Mouse (Mus musculus) thymus, postnatal 36 days (tissue): ENCODE data around the gene Fam217b.

Experiments
- DNase-seq, 2 experiments: peaks; one replicate each; pipeline ENCODE4 v3.0.0; 2022; ENCODE audit warnings: mixed read lengths in 2 of 2

Gene Fam217b

DNA sequence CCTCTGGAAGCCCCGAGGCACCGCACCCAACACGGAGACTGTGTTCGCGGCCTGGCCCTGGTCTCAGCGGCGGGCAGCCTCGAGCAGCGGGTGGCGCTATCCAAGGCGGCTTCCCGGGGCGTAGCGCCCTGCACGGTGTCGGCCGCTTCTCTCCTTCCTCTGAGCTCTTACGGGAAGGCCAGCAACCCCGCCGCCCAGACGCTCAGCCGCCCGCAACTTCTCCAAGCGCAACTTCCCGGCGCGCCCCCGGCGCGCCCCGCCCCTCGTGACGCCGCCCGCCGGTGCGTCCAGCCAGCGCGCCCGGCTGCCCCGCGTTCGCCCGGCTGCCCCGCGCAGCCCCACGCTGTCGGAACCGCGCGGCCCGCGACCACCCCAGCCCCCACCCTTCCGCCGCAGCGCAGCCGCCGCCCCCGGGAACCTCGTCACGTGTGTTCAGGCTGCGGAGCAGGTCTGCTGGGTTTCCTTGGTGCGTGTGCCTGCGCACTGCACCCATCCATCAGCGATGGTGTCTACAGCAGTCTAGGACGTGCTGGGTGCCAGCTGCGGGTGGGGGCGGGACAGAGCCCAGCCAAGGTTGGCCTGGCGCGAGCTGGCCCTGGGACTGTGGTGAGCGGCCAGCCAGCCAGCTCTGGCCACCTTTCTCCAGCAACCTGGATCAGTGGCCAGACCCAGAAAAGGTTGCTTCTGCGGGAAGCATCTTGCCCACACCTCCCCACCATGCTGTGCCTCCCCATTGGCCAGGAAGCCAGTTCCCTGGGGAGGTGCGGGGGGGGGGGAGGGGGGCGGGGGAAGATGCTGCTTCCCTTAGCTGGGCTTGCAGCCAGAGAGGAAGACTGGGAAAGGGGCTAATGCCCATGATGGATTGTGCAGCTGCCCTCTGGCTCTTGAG, at the start of gene Fam217b, which contains the start of gene Ppp1r3d:
TSS of gene Fam217b (plus strand) at position 264 of the 889 bp plus-strand sequence.
TSS of gene Ppp1r3d (minus strand) at position 212 of the 889 bp plus-strand sequence.
- no peak for DNase-seq

DNA sequence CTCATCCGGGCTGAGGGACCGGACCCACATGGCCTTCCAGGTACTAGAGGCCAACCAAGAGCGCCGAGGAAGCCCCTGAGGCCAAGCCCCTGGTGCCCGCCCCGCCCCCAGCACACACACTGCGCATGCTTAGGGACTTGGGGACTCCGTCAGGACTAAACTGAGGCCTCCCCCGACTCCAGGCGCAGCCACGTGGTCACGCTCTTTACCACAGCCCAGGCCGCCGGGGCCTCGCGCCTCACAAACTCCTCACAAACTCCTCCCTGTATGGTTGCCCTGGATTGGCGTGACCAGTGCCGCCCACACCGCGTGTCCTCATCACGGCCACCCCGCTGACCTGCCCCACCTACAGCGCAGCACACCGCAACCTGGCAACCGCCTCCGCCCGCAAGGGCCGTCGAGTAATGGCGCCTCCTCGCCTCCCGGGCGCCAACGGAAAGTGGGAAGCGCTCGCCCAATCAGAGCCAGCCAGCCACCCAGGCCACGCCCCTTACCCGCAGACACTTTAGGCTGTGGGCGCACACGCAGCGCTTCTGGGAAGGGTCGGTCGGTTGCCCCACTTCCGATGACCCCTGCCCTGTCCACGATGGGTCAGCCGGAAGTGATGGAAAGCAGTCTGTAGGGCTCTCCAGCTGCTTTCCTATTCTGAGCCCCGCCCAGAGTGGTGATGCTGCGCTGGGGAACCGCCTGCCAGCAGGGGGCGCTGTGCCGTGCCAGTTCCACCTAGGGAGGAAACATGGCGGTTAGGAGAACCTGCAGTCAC, 7.1 kb upstream of the Fam217b start, which contains the start of gene Sycp2:
TSS of gene Sycp2 (minus strand) at position 633 of the 763 bp plus-strand sequence.
- no peak for DNase-seq

DNA sequence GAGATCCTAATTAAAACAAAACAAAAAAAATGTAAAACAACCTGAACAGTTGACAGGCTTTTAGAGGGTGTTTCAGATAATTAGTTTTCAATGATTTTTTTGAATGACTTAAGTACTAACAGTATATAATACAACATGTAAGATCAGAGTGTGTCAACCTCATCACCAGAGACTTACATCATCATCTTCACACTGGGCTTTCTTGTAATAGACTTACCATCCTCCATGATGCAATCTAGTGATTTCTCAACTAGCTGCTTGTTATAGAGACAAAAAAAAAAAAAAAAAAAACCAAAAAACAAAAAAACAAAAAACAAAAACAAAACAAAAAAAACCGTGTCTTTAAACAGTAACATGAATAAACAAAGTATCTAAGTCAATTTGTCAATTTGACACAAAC, 5.3 kb upstream of the Fam217b start:
- DNase-seq: no peak

- no peak for DNase-seq
Observed at GRCm38 (mm10) chr2:178410286-178410685, 4.0 kb upstream of the Fam217b start.

- no peak for DNase-seq
Observed at GRCm38 (mm10) chr2:178412598-178412997, 1.7 kb upstream of the Fam217b start.

- no peak for DNase-seq
Observed at GRCm38 (mm10) chr2:178413081-178413480, 1.2 kb upstream of the Fam217b start.

- DNase-seq: no peak
Observed at GRCm38 (mm10) chr2:178413481-178414260, 653 bp upstream of the Fam217b start.

DNA sequence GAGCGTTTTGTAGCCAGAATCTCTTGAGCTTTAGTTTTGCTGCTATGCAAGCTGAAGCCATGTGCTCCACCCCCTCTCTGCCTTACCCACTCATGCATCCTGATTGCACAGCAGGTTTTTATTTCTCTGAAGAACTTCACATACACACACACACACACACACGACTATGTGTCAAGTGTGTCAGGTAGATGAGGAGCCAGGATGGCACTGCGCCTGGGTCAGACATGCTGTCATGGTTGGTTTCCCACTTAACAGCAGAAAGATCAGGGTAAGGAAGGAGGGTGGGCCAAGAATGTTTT, 775 bp downstream of the Fam217b start:
- no peak for DNase-seq

DNA sequence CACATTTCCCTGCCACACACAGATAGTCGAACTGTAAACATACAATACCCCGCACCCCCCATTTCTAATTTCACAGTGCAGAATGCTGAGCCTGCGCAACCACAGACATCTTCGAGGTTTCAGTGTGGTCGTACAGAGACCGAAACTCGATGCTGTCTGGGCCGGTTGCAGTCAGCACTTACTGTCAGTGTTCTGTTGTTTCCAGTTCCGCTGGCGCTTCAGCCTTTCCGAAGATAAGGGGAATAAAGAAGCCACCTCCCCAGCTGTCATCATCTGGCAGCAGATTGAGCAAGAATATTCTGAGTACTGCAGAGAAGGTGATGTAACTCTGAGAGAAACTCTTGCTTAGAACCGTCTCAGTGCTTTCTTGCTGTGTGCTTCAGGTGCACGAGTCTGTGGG, 2.1 kb downstream of the Fam217b start:
- DNase-seq: no peak

DNA sequence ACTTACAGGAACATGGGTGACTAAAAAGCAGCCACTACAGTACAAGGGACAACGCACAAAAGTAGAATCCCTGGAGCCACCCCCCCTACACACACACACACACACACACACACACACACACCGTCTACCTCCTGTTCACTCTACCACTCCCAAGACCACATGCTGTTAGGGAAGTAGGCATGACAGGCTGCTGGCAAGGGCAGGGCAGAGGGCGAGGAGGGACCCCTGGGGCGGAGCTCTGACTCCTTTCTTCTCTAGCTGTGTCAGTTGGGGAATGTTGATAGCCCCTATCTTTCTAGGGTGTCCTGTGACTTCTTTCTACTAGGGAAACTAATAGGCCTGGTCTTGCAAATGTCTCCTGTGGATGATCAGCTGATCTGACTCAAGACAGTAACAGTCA, 2.6 kb downstream of the Fam217b start:
- no peak for DNase-seq

GRCm38 (mm10) chr2:178420576-178420975, 6.3 kb downstream of the Fam217b start:
- no peak for DNase-seq

GRCm38 (mm10) chr2:178421603-178422002, 7.3 kb downstream of the Fam217b start:
- DNase-seq: no peak

DNA sequence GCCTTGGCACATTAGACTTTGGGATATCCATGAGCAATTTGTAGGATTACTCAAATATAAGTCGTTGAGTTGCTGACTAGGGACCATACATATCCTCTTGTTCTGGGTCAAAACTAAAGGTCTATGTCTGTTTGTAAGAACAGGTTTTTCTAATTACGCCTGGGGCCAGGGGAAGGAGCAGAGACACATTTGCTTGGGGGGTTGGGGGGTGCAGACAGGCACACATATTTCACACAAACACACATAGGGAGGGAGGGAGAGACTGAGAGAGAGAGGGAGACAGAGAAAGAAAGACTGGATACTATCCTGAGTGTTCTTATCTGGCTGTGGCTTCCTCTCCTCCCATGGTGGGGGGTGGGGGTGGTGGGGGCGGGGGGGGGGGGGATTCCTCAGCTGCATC, 7.9 kb downstream of the Fam217b start:
- DNase-seq: no peak

DNA sequence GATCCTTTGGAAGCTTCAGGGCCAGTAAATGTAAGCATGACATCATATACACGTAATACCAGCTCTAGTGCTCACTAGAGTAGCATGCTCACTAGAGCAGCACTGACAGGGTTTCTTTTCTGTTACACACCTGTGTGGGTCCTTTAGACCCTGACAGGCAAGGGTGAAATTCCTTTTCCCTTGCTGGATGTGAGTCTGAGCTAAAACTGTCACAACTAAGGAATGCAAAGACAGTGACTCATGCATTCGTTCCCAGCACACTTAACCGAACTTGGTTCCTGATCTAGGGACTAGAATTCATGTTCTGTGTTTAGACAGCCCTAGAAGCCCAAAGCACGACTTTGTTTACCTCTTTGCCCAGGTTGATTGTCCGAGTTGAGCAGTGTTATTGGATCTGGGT, 8.9 kb downstream of the Fam217b start:
- DNase-seq: no peak

DNA sequence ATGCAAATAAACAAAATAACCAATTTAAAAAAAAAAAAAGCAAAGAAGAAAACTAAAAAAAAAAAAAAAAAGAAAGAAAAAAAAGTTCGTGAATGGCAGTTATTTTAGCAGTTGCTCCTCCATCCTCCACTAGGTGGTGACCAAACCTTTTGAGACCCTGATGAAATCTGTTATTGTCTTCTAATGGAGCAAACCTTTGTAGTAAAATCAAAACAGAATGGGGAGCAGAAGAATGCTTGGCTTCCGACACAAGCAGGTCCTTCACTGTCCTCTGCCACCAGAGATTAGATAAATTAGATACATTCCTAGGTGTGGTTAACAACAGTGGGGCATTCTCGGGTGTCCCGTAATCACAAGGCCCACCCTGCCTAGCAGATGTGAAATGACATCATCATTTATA, 11.9 kb downstream of the Fam217b start:
- DNase-seq: no peak

DNA sequence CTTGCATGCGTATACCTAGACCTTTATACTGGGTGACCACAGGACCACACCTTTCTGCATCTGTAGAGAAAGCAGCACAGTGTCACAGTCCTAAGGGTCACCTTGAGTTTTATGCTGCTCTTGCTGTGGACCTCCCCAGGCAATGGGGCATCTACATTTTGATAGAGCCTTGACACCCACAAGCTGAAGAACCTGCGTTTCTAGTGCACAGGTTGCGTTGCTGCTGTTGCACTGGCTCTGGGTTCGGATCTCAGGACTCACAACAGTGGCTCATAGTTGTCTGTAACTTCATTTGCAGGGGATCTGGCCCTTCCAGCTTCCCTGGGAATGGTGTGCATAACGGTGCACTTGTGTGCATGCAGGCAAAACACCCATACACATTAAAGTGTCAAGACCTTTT, 12.9 kb downstream of the Fam217b start:
- DNase-seq: no peak

DNA sequence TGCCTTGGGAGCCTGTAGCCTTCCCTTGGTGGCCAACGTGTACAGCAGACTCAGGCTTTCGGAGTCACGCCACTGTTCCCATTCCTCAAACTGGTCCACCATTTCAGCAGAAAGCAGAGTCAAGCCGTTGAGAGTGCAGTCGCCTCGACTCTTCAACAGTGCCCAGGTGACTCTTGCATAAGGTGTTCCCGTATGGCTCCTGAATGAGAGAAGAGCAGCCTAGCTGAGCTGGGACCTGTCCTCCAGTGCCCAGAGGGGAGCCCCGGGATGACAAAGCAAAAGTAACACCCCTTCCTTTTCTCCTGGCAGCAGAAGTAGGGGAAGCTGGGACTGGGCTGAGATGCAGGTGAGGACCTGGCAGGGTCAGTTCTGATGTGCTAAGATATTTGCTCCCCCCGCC, 13.9 kb downstream of the Fam217b start:
- DNase-seq: no peak

DNA sequence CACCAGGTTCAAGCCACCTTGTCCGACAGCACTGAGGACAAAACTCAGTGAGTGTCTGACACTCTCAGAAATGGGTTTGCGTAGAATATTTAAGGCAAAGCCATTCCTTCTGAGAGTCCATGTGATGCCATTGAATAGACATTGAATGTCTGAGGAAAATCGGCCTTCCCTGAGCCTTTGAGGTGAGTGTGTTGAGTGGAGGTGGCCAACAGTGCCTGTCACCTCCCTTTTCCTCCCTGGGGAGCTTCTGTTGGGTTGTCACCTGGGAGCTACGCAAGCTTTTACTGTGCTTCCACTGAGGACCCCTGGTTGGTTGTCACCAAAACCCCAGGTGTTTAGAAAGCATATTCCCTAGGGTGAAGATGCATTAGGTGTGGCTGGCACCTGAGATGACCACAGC, 14.4 kb downstream of the Fam217b start:
- no peak for DNase-seq

- DNase-seq: no peak
Observed at GRCm38 (mm10) chr2:178429426-178429825, 15.1 kb downstream of the Fam217b start.

DNA sequence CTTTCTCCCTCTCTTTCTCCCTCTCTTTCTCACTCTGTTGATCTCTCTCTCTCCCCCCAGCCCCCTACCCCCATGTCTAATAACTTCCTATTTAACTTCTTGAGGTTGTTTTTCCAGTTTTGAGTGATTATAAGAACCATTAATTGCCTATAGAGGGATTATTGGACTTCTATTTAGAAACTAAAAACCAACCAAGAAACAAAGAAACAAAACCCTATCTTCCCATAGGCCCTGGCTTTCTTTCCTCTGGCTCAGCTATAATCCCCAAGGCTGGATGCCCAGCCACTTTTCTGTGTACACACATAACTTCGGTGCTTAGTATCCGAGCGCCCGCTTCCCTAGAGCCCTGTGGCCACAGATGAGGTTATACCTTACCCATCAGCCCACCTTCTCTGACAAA, 15.9 kb downstream of the Fam217b start, which contains the start of gene Cdh26:
TSS of gene Cdh26 (plus strand) at position 301 of the 400 bp plus-strand sequence.
- DNase-seq: no peak

GRCm38 (mm10) chr2:178433495-178433894, 19.2 kb downstream of the Fam217b start:
- no peak for DNase-seq

DNA sequence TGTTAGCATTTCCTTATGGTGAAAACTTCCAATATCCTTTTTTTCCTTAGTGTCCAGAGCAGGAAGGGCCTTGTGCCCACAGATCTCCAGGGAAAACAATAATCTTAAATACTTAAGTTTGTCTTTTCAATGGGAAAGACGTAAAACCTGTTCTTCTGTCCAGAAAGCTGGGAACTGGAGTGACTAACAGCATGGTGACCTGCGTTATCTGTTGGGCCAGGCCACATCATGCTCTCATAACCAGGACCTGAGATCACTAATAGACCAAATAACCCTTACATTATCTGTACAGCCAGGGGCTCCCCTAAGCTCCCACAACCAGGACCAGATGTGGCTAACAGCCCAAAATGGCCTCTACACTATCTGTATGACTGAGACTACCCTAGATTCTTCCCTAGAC, 19.6 kb downstream of the Fam217b start:
- DNase-seq: no peak

GRCm38 (mm10) chr2:178437311-178437710, 23.0 kb downstream of the Fam217b start:
- no peak for DNase-seq
